Mouse (Mus musculus): ENCODE measurements around the gene Rai1. TPM values are rescaled to one million over a fixed set of nuclear protein-coding genes. Genes with fewer than 3 reads are reported as not detected.

Rai1 gene
- polyA plus RNA-seq, 2 experiments, result 4.5 to 7.2 TPM

DNA sequence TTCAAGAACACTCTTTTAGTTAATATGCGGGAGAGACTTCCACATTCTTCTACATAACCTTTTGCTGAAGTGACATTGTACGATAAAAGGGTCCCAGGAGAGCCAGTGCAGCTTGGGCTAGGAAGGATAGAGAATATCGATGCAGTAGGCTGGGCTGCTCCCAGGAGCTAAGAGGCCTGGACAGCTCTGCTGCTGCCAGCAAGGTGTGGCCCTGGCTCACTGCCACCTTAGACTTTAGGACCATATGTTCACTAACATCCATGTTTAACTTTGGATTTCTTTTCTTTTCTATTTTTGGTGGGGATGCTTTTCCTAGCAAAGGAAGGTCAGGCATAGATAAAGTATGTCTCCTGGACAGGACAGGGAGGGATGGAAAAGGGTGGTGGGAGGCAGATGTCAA, 44.3 kb downstream of the Rai1 start:
- Histone ChIP-seq H3K4me3 (ENCODE audit: insufficient read depth in 1 of 2, low read depth in 2 of 2, low read length in 2 of 2) (no peak overlapping the region), H3K9ac (replicated peaks) (no peak overlapping the region), H3K9me3 (ENCODE audit: control insufficient read depth, low read length) (no peaks in the 10 kb centered on the region), H3K36me3 (replicated peaks; ENCODE audit: control insufficient read depth, insufficient read depth, low read depth) (no peaks in the 10 kb centered on the region; the same call in 1 of the 2 replicates), H3K4me1 (replicated peaks; ENCODE audit: control insufficient read depth in 2 of 2, insufficient read depth in 2 of 2, low read length in 1 of 2) (peaks cover 0 to 3% of the 10 kb centered on the region in 2 experiments; a peak in 2 of 4 replicates), H3K4me2 (ENCODE audit: low read depth) (no peak overlapping the region), H3K27ac (no peak overlapping the region), H3K27me3 (ENCODE audit: control insufficient read depth, insufficient read depth, low read length) (no peaks in the 10 kb centered on the region)
- TF ChIP-seq EP300 (IDR thresholded peaks at IDR 0.05; ENCODE audit: low read depth), result no peak
- TF ChIP-seq CTCF (IDR thresholded peaks at IDR 0.05; ENCODE audit: low read depth), result no peak
- ATAC-seq (ENCODE audit: insufficient read depth) (no peak), DNase-seq (ENCODE audit: low read depth in 3 of 3, low spot score in 3 of 3) (no peak)
- WGBS (ENCODE audit: insufficient replicate concordance), result 80% methylated on average over 3 of the region's 3 CpGs

DNA sequence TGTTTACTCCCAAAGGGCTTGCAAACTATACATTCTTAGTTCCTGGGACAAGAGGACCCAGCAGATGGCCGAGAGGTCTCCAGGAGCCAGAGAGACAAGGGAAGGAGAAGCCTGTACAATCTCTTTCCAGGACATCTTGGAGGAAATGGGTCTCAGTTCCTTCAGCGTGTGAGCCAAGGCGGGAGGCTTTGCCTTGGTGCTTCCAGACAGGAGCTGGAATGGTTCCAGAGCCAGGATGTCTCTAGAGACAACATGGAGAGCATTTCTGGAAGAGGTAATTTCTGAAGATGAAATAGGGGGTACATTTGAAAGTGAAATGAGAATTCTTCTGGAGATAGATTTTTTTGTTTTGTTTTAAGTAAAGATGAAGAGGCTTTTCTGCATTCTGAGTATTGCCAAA, 45.9 kb downstream of the Rai1 start:
- Histone ChIP-seq H3K4me1 (replicated peaks; ENCODE audit: control insufficient read depth in 2 of 2, insufficient read depth in 2 of 2, low read length in 1 of 2) (peaks cover 0 to 3% of the 10 kb centered on the region in 2 experiments; a peak in 2 of 4 replicates), H3K27me3 (ENCODE audit: control insufficient read depth, insufficient read depth, low read length) (no peaks in the 10 kb centered on the region), H3K9ac (replicated peaks) (no peak overlapping the region), H3K4me2 (ENCODE audit: low read depth) (no peak overlapping the region), H3K36me3 (replicated peaks; ENCODE audit: control insufficient read depth, insufficient read depth, low read depth) (no peaks in the 10 kb centered on the region), H3K9me3 (ENCODE audit: control insufficient read depth, low read length) (no peaks in the 10 kb centered on the region), H3K27ac (no peak overlapping the region), H3K4me3 (ENCODE audit: insufficient read depth in 1 of 2, low read depth in 2 of 2, low read length in 2 of 2) (no peak overlapping the region)
- DNase-seq (ENCODE audit: low read depth in 3 of 3, low spot score in 3 of 3) (no peak), ATAC-seq (ENCODE audit: insufficient read depth) (no peak)
- TF ChIP-seq CTCF (IDR thresholded peaks at IDR 0.05; ENCODE audit: low read depth) (no peak), EP300 (IDR thresholded peaks at IDR 0.05; ENCODE audit: low read depth) (no peak)
- 76% methylated on average over 3 of the region's 3 CpGs for WGBS (ENCODE audit: insufficient replicate concordance)

DNA sequence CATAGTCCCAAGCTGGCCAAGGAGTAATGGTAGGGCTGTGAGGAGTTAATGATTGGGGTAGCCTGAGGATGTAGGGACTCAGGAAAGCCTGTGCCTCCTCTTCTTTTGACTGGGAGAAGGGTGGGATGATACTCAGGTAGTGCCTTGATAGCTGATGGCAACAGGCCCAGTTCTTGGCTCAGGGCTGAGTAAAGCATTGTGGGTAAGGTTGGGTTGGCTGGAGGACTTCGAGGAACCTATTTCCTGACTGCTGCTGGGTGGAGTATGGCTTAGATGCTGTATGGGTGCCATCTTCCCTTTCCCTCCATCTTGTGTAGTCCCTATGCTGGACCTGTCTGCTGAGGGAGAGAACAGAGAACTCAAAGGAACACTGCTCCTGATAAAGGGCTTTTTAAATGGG, 47.5 kb downstream of the Rai1 start:
- H3K9ac ChIP-seq (replicated peaks), result no peak overlapping the region
- H3K4me3 ChIP-seq (ENCODE audit: insufficient read depth in 1 of 2, low read depth in 2 of 2, low read length in 2 of 2), result no peak overlapping the region
- H3K4me2 ChIP-seq (ENCODE audit: low read depth), result no peak overlapping the region
- no peak for TF ChIP-seq EP300 (IDR thresholded peaks at IDR 0.05; ENCODE audit: low read depth)
- no peak for TF ChIP-seq CTCF (IDR thresholded peaks at IDR 0.05; ENCODE audit: low read depth)
- H3K27me3 ChIP-seq (ENCODE audit: control insufficient read depth, insufficient read depth, low read length), result no peaks in the 10 kb centered on the region
- H3K36me3 ChIP-seq (replicated peaks; ENCODE audit: control insufficient read depth, insufficient read depth, low read depth), result no peaks in the 10 kb centered on the region
- no peaks in the 10 kb centered on the region for H3K9me3 ChIP-seq (ENCODE audit: control insufficient read depth, low read length)
- H3K27ac ChIP-seq, result no peak overlapping the region
- no peak for DNase-seq (ENCODE audit: low read depth in 3 of 3, low spot score in 3 of 3)
- H3K4me1 ChIP-seq (replicated peaks; ENCODE audit: control insufficient read depth in 2 of 2, insufficient read depth in 2 of 2, low read length in 1 of 2), result peaks cover 0 to 3% of the 10 kb centered on the region in 2 experiments; a peak in 2 of 4 replicates
- ATAC-seq (ENCODE audit: insufficient read depth), result no peak
- WGBS (ENCODE audit: insufficient replicate concordance), result 45% methylated on average over 1 of the region's 1 CpGs

DNA sequence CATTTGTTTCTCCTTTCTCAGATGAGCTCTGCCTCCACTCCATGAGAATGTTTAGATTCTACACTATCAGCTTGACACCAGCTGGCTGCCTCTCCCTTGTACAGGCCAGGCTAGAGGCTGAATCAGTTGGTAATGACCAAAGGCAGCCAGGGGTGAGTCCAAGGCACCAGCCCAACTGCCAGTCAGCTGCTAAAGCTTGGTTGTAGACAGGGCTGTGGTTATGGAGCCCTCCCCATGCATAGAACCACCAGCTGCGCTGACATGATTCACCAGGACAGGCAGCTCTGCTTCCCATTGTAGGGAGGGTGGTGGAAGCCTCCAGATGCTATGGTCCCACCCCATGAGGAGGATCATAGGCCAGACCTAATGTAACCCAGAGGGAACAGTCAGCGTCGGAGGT, 49.1 kb downstream of the Rai1 start:
- Histone ChIP-seq H3K9me3 (ENCODE audit: control insufficient read depth, low read length) (no peaks in the 10 kb centered on the region), H3K9ac (replicated peaks) (no peak overlapping the region), H3K4me2 (ENCODE audit: low read depth) (no peak overlapping the region), H3K4me1 (replicated peaks; ENCODE audit: control insufficient read depth in 2 of 2, insufficient read depth in 2 of 2, low read length in 1 of 2) (peaks cover 2 to 16% of the 10 kb centered on the region in 2 experiments; a peak in 3 of 4 replicates), H3K27ac (no peak overlapping the region), H3K4me3 (ENCODE audit: insufficient read depth in 1 of 2, low read depth in 2 of 2, low read length in 2 of 2) (no peak overlapping the region), H3K27me3 (ENCODE audit: control insufficient read depth, insufficient read depth, low read length) (no peaks in the 10 kb centered on the region), H3K36me3 (replicated peaks; ENCODE audit: control insufficient read depth, insufficient read depth, low read depth) (no peaks in the 10 kb centered on the region)
- TF ChIP-seq CTCF (IDR thresholded peaks at IDR 0.05; ENCODE audit: low read depth) (no peak), EP300 (IDR thresholded peaks at IDR 0.05; ENCODE audit: low read depth) (no peak)
- DNase-seq (ENCODE audit: low read depth in 3 of 3, low spot score in 3 of 3), result no peak
- 84% methylated on average over 3 of the region's 3 CpGs for WGBS (ENCODE audit: insufficient replicate concordance)
- no peak for ATAC-seq (ENCODE audit: insufficient read depth)

DNA sequence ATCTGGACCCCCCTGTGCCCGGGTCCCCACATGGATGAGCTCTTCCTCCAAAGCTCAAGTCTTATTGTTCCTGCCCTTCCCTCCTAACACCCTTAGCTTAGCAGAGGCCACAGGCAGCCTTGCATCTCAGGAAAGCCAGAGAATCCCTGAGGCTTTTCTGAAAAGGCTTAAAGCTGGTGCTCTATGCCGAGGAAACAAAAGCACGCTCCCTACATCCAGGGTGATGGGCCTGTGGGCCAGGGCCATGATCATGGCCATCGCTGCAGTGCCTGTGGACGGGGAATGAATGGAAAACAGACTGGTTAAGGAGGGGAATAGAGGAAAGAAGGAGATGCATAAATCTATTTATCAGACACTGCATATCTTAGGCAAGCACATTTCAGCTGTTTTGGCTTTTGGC, 50.9 kb downstream of the Rai1 start:
- Histone ChIP-seq H3K9me3 (ENCODE audit: control insufficient read depth, low read length) (no peaks in the 10 kb centered on the region), H3K4me3 (ENCODE audit: insufficient read depth in 1 of 2, low read depth in 2 of 2, low read length in 2 of 2) (no peak overlapping the region), H3K36me3 (replicated peaks; ENCODE audit: control insufficient read depth, insufficient read depth, low read depth) (no peaks in the 10 kb centered on the region), H3K27ac (no peak overlapping the region), H3K9ac (replicated peaks) (no peak overlapping the region), H3K27me3 (ENCODE audit: control insufficient read depth, insufficient read depth, low read length) (no peaks in the 10 kb centered on the region), H3K4me2 (ENCODE audit: low read depth) (no peak overlapping the region), H3K4me1 (replicated peaks; ENCODE audit: control insufficient read depth in 2 of 2, insufficient read depth in 2 of 2, low read length in 1 of 2) (peaks cover 11 to 34% of the 10 kb centered on the region in 2 experiments)
- TF ChIP-seq EP300 (IDR thresholded peaks at IDR 0.05; ENCODE audit: low read depth) (no peak), CTCF (IDR thresholded peaks at IDR 0.05; ENCODE audit: low read depth) (no peak)
- 78% methylated on average over 5 of the region's 5 CpGs for WGBS (ENCODE audit: insufficient replicate concordance)
- ATAC-seq (ENCODE audit: insufficient read depth) (no peak), DNase-seq (ENCODE audit: low read depth in 3 of 3, low spot score in 3 of 3) (no peak)
